27 mouse cellular contexts compared by ENCODE assay signal in the genomic region with DNA sequence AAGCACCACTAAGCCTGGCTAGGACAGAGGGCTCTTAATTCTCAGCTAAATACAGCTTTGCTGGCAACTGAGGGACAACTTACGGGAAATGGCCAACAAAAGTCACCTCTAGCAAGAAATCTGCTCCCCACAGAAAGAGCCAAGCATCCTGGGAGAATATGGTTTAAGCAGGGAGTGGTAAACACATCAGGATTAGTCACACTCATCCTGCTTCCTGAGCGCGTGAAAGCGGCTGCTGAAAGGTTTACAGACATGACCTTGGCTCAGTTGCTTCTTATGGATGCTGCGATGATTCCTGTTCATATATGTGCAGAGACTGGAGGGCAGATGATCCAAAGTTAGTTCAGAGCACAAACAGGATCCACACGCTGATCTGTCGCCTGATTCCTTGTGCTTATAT. TPM values are rescaled to one million over a fixed set of nuclear protein-coding genes. Genes with fewer than 3 reads are reported as not detected.
DNase-seq lines count a peak whose midpoint lies in the region; ATAC-seq and TF ChIP-seq lines count a peak whose summit lies in the region.
"Had no signal": no experiment of that assay in that cellular context is flagged by ENCODE, and none has a peak within 500 bp of the region (broad histone marks: within the 10 kb centered on the region; RNA-seq: fewer than 3 reads in every experiment).

No protein-coding gene starts in this region.

- peak; percentile 75 for DNase-seq in 3T3-L1 (ENCODE audit: low read depth, low spot score)
- no peak for DNase-seq in heart, adult 9 months (ENCODE audit: low spot score in 2 of 2)
- DNase-seq in ovary, adult 18-20 months (ENCODE audit: low spot score): no peak
- DNase-seq in midbrain, embryonic 10.5 days (ENCODE audit: low spot score): no peak
- DNase-seq: adrenal gland, adult 8-10 months; adrenal gland, postnatal 36 days; cerebellum, adult 11-12 months; cerebellum, adult 8-10 months; cerebellum, postnatal 10 days; cerebellum, postnatal 36 days; gastrocnemius, postnatal 25 days; heart, adult 2 months; kidney, adult 11 months had no signal

- H3K4me3 ChIP-seq in C2C12 (ENCODE audit: insufficient read depth, poor library complexity, severe bottlenecking): no peak overlapping the region
- no peak overlapping the region for H3K4me3 ChIP-seq in brown adipose tissue, adult 24 weeks (ENCODE audit: insufficient read depth, low read depth, low read length)
- H3K4me3 ChIP-seq in limb, embryonic 12.5 days (replicated peaks): no peak overlapping the region
- H3K4me3 ChIP-seq in midbrain, embryonic 10.5 days: no peak overlapping the region
- H3K4me3 ChIP-seq: embryonic facial prominence, embryonic 13.5 days; forebrain, embryonic 13.5 days; heart, adult 2 months; hindbrain, embryonic 12.5 days; intestine, embryonic 15.5 days had no signal

- no peaks in the 10 kb centered on the region for H3K79me2 ChIP-seq in C2C12 (ENCODE audit: control insufficient read depth, insufficient read depth)

- no peaks in the 10 kb centered on the region for H3K9me3 ChIP-seq in limb, embryonic 12.5 days
- no peaks in the 10 kb centered on the region for H3K9me3 ChIP-seq in midbrain, embryonic 10.5 days (replicated peaks)
- H3K9me3 ChIP-seq: embryonic facial prominence, embryonic 10.5 days; embryonic facial prominence, embryonic 13.5 days; forebrain, embryonic 10.5 days; forebrain, embryonic 13.5 days; G1E; hindbrain, embryonic 12.5 days; intestine, embryonic 15.5 days had no signal

- no peaks in the 10 kb centered on the region for H3K36me3 ChIP-seq in C2C12 (ENCODE audit: control insufficient read depth, insufficient read depth)
- no peaks in the 10 kb centered on the region for H3K36me3 ChIP-seq in limb, embryonic 12.5 days
- H3K36me3 ChIP-seq in midbrain, embryonic 10.5 days: no peaks in the 10 kb centered on the region
- H3K36me3 ChIP-seq: embryonic facial prominence, embryonic 10.5 days; embryonic facial prominence, embryonic 13.5 days; forebrain, embryonic 10.5 days; G1E; hindbrain, embryonic 12.5 days; intestine, embryonic 15.5 days had no signal

- no peak overlapping the region for H3K9ac ChIP-seq in limb, embryonic 12.5 days (replicated peaks)
- H3K9ac ChIP-seq: forebrain, embryonic 13.5 days; hindbrain, embryonic 12.5 days; intestine, embryonic 15.5 days had no signal

- peaks cover 13% of the 10 kb centered on the region for H3K4me1 ChIP-seq in brown adipose tissue, adult 24 weeks (ENCODE audit: control insufficient read depth, insufficient read depth, insufficient read length, low read length)
- H3K4me1 ChIP-seq in limb, embryonic 12.5 days (replicated peaks): peaks cover 17% of the 10 kb centered on the region
- peaks cover 21% of the 10 kb centered on the region for H3K4me1 ChIP-seq in midbrain, embryonic 10.5 days

- H3K4me2 ChIP-seq in limb, embryonic 12.5 days: no peak overlapping the region

- ATAC-seq in limb, embryonic 12.5 days (ENCODE audit: insufficient number of reproducible peaks, insufficient read depth, low FRiP score, low TSS enrichment, low read depth): no peak
- ATAC-seq: activated CD4-positive, CD25-positive, alpha-beta regulatory T cell, adult 4 months; forebrain, embryonic 13.5 days; forebrain, embryonic 16.5 days; hindbrain, embryonic 16.5 days; intestine, embryonic 15.5 days had no signal

- TF ChIP-seq CTCF in C2C12 (IDR thresholded peaks at IDR 0.05; ENCODE audit: control insufficient read depth, insufficient read depth, insufficient read length): no peak

- H3K27ac ChIP-seq in brown adipose tissue, adult 24 weeks (replicated peaks; ENCODE audit: low read depth, low read length): 0 out of 2 replicates have a peak overlapping the region, but pooled peaks have one; percentile 12
- H3K27ac ChIP-seq in limb, embryonic 12.5 days: 0 out of 2 replicates have a peak overlapping the region, but pooled peaks have one; percentile 1
- H3K27ac ChIP-seq in midbrain, embryonic 10.5 days (replicated peaks): no peak overlapping the region
- H3K27ac ChIP-seq: embryonic facial prominence, embryonic 13.5 days; forebrain, embryonic 13.5 days; intestine, embryonic 15.5 days had no signal

- WGBS in limb, embryonic 12.5 days: 83% methylated on average over 7 of the region's 7 CpGs
- 83% methylated on average over 7 of the region's 7 CpGs for WGBS in midbrain, embryonic 10.5 days

- H3ac ChIP-seq in C2C12 (ENCODE audit: control insufficient read depth, insufficient read length, low read depth): peak overlapping the region; percentile 31

- no peaks in the 10 kb centered on the region for H3K27me3 ChIP-seq in C2C12 (ENCODE audit: control insufficient read depth, insufficient read depth, insufficient read length)
- H3K27me3 ChIP-seq in limb, embryonic 12.5 days: peaks cover 9% of the 10 kb centered on the region
- peaks cover 27% of the 10 kb centered on the region for H3K27me3 ChIP-seq in midbrain, embryonic 10.5 days (ENCODE audit: low read depth, poor library complexity, severe bottlenecking)
- H3K27me3 ChIP-seq: CH12.LX; embryonic facial prominence, embryonic 13.5 days; hindbrain, embryonic 12.5 days; intestine, embryonic 15.5 days had no signal

- no peaks in the 10 kb centered on the region for H3K79me3 ChIP-seq in C2C12 (ENCODE audit: low read depth)

TF ChIP-seq in C2C12, 6 proteins besides CTCF, POLR2A, EP300 and RAD21:
- TF ChIP-seq USF1 (IDR thresholded peaks at IDR 0.05; ENCODE audit: low read depth): no peak
- TF ChIP-seq FOSL1 (IDR thresholded peaks at IDR 0.05; ENCODE audit: insufficient read depth, low read length, poor library complexity, severe bottlenecking): peak; percentile 13
- TF ChIP-seq MYOG (IDR thresholded peaks at IDR 0.05; ENCODE audit: control insufficient read depth, extremely low read depth, insufficient read length): no peak
- peak; percentile 63 for TF ChIP-seq MAX (IDR thresholded peaks at IDR 0.05)
- TF ChIP-seq CEBPB (IDR thresholded peaks at IDR 0.05; ENCODE audit: low read depth): no peak
- peak; percentile 38 for TF ChIP-seq MYOD1 (IDR thresholded peaks at IDR 0.05; ENCODE audit: control insufficient read depth, insufficient read length, low read depth)

RNA-seq across cellular contexts. Expression of a gene that starts 50.4 kb away (rescaled TPM):
- polyA plus RNA-seq in C2C12 (2012; fragmentation: generic; extraction: Trizol): 1.1 TPM
- 1.3 and 2.6 TPM in 2 replicates for polyA plus RNA-seq in brown adipose tissue, adult 24 weeks (2012; ENCODE audit: insufficient read depth, insufficient read length, missing spikeins)
- 27.5 and 29.5 TPM in 2 replicates for polyA plus RNA-seq in limb, embryonic 12.5 days (2016; fragmentation: Nextera tagmentation; extraction: Ambion mirVana)
- 21.6 and 33.2 TPM in 2 replicates for polyA plus RNA-seq in midbrain, embryonic 10.5 days (2016; fragmentation: Nextera tagmentation; extraction: Ambion mirVana)
